Mouse (Mus musculus) CH12.LX (cell line): ENCODE data around the gene Zswim7. TPM values are rescaled to one million over a fixed set of nuclear protein-coding genes. Genes with fewer than 3 reads are reported as not detected.

Experiments
- DNase-seq: peaks from one replicate; pipeline ENCODE4 v3.0.0-alpha.2; 2013; ENCODE audit errors: extremely low read depth
- H3K27ac ChIP-seq: 2 replicates; pipeline ENCODE4 v1.5.1; 2012; ENCODE audit warnings: low read depth, mild to moderate bottlenecking, control low read depth, moderate library complexity; ENCODE audit not compliant: insufficient read depth
- H3K27me3 ChIP-seq: replicated peaks from 2 replicates; pipeline ENCODE3; 2012; ENCODE audit warnings: inconsistent platforms
- H3K36me3 ChIP-seq, 2 experiments: replicated peaks in 1 of 2; 2 replicates each; pipeline versions ENCODE3 to v1.6.1; 2012; ENCODE audit warnings: inconsistent platforms in 1 of 2, low read length in 1 of 2, mild to moderate bottlenecking in 1 of 2, mixed read lengths in 1 of 2, moderate library complexity in 1 of 2; ENCODE audit not compliant: control insufficient read depth in 1 of 2, insufficient read depth in 1 of 2
- H3K4me1 ChIP-seq, 2 experiments: 2 replicates each; pipeline ENCODE4 v1.6.1; 2012; ENCODE audit warnings: inconsistent platforms in 1 of 2, moderate library complexity in 1 of 2; ENCODE audit not compliant: insufficient read depth in 2 of 2, control insufficient read depth in 1 of 2
- H3K4me2 ChIP-seq: 2 replicates; pipeline ENCODE4 v1.6.1; 2012; ENCODE audit warnings: low read depth, mild to moderate bottlenecking, control low read depth; ENCODE audit not compliant: poor library complexity, insufficient read depth, severe bottlenecking
- H3K4me3 ChIP-seq, 3 experiments: fragments of 150-350 bp in 1 of 3; sonication (generic) in 1 of 3; replicated peaks in 1 of 3; 2 replicates each; pipeline versions ENCODE3 to v1.5.1; 2011 to 2012; ENCODE audit warnings: low read depth in 2 of 3, low read length in 2 of 3, mild to moderate bottlenecking in 2 of 3, moderate library complexity in 2 of 3, control low read depth in 1 of 3, improper control_type of control experiment in 1 of 3, inconsistent platforms in 1 of 3, mixed read lengths in 1 of 3; ENCODE audit not compliant: poor library complexity in 1 of 3
- H3K79me2 ChIP-seq: replicated peaks from 2 replicates; pipeline ENCODE4 v1.6.1; 2012; ENCODE audit warnings: mild to moderate bottlenecking, moderate library complexity; ENCODE audit not compliant: control insufficient read depth, poor library complexity, insufficient read depth, severe bottlenecking; ENCODE audit errors: extremely low read depth
- H3K9ac ChIP-seq: 2 replicates; pipeline ENCODE4 v1.6.1; 2012; ENCODE audit warnings: low read depth, mild to moderate bottlenecking, control low read depth, moderate library complexity; ENCODE audit not compliant: insufficient read depth
- H3K9me3 ChIP-seq: replicated peaks from 2 replicates; pipeline ENCODE3; 2012; ENCODE audit warnings: low read length, inconsistent platforms, mixed read lengths
- BHLHE40 ChIP-seq: IDR thresholded peaks from 2 replicates; pipeline ENCODE4 v1.6.1; 2011; ENCODE audit warnings: mild to moderate bottlenecking, low read depth, low read length, improper control_type of control experiment
- CHD1 ChIP-seq: IDR thresholded peaks from 2 replicates; pipeline ENCODE4 v1.6.1; 2012; ENCODE audit warnings: low read depth, low read length, improper control_type of control experiment, inconsistent platforms
- CHD2 ChIP-seq: IDR thresholded peaks from 2 replicates; pipeline ENCODE4 v1.6.1; 2011; ENCODE audit warnings: low read length, improper control_type of control experiment
- CTCF ChIP-seq, 2 experiments: IDR thresholded peaks in 1 of 2; conservative IDR thresholded peaks in 1 of 2; 2 replicates each; pipeline ENCODE4 v1.5.1; 2011 to 2012; ENCODE audit warnings: low read depth in 2 of 2, low read length in 2 of 2, improper control_type of control experiment in 1 of 2, inconsistent platforms in 1 of 2, mild to moderate bottlenecking in 1 of 2, moderate library complexity in 1 of 2
- E2F4 ChIP-seq: IDR thresholded peaks from 2 replicates; pipeline ENCODE4 v1.6.1; 2011; ENCODE audit warnings: low read depth, low read length, improper control_type of control experiment; ENCODE audit not compliant: insufficient replicate concordance
- EP300 ChIP-seq: IDR thresholded peaks from 2 replicates; pipeline ENCODE4 v1.6.1; 2011; ENCODE audit warnings: low read length, improper control_type of control experiment
- ETS1 ChIP-seq: conservative IDR thresholded peaks from 2 replicates; pipeline ENCODE4 v1.6.1; 2012; ENCODE audit warnings: low read depth, mild to moderate bottlenecking, inconsistent platforms, low read length, improper control_type of control experiment, moderate library complexity
- GABPA ChIP-seq: IDR thresholded peaks from 2 replicates; pipeline ENCODE4 v1.6.1; 2012; ENCODE audit warnings: low read depth, low read length, improper control_type of control experiment, inconsistent platforms; ENCODE audit not compliant: insufficient replicate concordance
- HCFC1 ChIP-seq: IDR thresholded peaks from 2 replicates; pipeline ENCODE4 v1.6.1; 2012; ENCODE audit warnings: low read depth, mild to moderate bottlenecking, inconsistent platforms, low read length, improper control_type of control experiment
- IRF4 ChIP-seq: IDR thresholded peaks from 2 replicates; pipeline ENCODE4 v1.6.1; 2014; ENCODE audit warnings: low read depth, mild to moderate bottlenecking, inconsistent platforms, low read length, improper control_type of control experiment
- JUN ChIP-seq: IDR thresholded peaks from 2 replicates; pipeline ENCODE4 v1.6.1; 2011; ENCODE audit warnings: low read depth, mild to moderate bottlenecking, low read length, improper control_type of control experiment, moderate library complexity; ENCODE audit not compliant: insufficient read depth
- JUND ChIP-seq: conservative IDR thresholded peaks from 2 replicates; pipeline ENCODE4 v1.6.1; 2011; ENCODE audit warnings: low read depth, low read length, improper control_type of control experiment
- KAT2A ChIP-seq: IDR thresholded peaks from 2 replicates; pipeline ENCODE4 v1.6.1; 2012; ENCODE audit warnings: low read length, improper control_type of control experiment, inconsistent platforms; ENCODE audit not compliant: insufficient replicate concordance
- MAFK ChIP-seq: IDR thresholded peaks from 2 replicates; pipeline ENCODE4 v1.6.1; 2011; ENCODE audit warnings: low read length, improper control_type of control experiment; ENCODE audit not compliant: insufficient replicate concordance
- MAX ChIP-seq: IDR thresholded peaks from 2 replicates; pipeline ENCODE4 v1.6.1; 2011; ENCODE audit warnings: low read length, improper control_type of control experiment
- MAZ ChIP-seq: IDR thresholded peaks from 2 replicates; pipeline ENCODE4 v1.6.1; 2012; ENCODE audit warnings: low read depth, mild to moderate bottlenecking, inconsistent platforms, low read length, improper control_type of control experiment, moderate library complexity
- MEF2A ChIP-seq: IDR thresholded peaks from 2 replicates; pipeline ENCODE4 v1.6.1; 2014; ENCODE audit warnings: low read depth, mild to moderate bottlenecking, inconsistent platforms, low read length, improper control_type of control experiment, borderline replicate concordance
- MXI1 ChIP-seq: IDR thresholded peaks from 2 replicates; pipeline ENCODE4 v1.6.1; 2011; ENCODE audit warnings: mild to moderate bottlenecking, low read depth, low read length, improper control_type of control experiment
- MYC ChIP-seq: IDR thresholded peaks from 2 replicates; pipeline ENCODE4 v1.6.1; 2011; ENCODE audit warnings: low read depth, mild to moderate bottlenecking, improper control_type of control experiment, low read length
- NELFE ChIP-seq: IDR thresholded peaks from 2 replicates; pipeline ENCODE4 v1.6.1; 2011; ENCODE audit warnings: low read depth, low read length, improper control_type of control experiment
- NRF1 ChIP-seq: IDR thresholded peaks from 2 replicates; pipeline ENCODE4 v1.6.1; 2014; ENCODE audit warnings: low read depth, mild to moderate bottlenecking, inconsistent platforms, low read length, improper control_type of control experiment, moderate library complexity
- PAX5 ChIP-seq: IDR thresholded peaks from 2 replicates; pipeline ENCODE4 v1.6.1; 2012; ENCODE audit warnings: low read length, inconsistent platforms, mixed read lengths
- POLR2A ChIP-seq: IDR thresholded peaks from 2 replicates; pipeline ENCODE4 v1.6.1; 2011; ENCODE audit warnings: low read depth, mild to moderate bottlenecking, improper control_type of control experiment, low read length
- POLR2AphosphoS2 ChIP-seq: IDR thresholded peaks from 2 replicates; pipeline ENCODE4 v1.6.1; 2011; ENCODE audit warnings: low read depth, low read length, improper control_type of control experiment
- RAD21 ChIP-seq: IDR thresholded peaks from 2 replicates; pipeline ENCODE4 v1.6.1; 2011; ENCODE audit warnings: low read depth, mild to moderate bottlenecking, low read length, improper control_type of control experiment, moderate library complexity
- RCOR1 ChIP-seq: conservative IDR thresholded peaks from 2 replicates; pipeline ENCODE4 v1.6.1; 2012; ENCODE audit warnings: low read depth, mild to moderate bottlenecking, inconsistent platforms, low read length, improper control_type of control experiment
- SIN3A ChIP-seq: IDR thresholded peaks from 2 replicates; pipeline ENCODE4 v1.6.1; 2012; ENCODE audit warnings: low read length, improper control_type of control experiment, inconsistent platforms
- SMC3 ChIP-seq: IDR thresholded peaks from 2 replicates; pipeline ENCODE4 v1.6.1; 2011; ENCODE audit warnings: low read depth, low read length, improper control_type of control experiment
- TBP ChIP-seq: conservative IDR thresholded peaks from 2 replicates; pipeline ENCODE4 v1.6.1; 2011; ENCODE audit warnings: low read depth, low read length, improper control_type of control experiment
- TCF12 ChIP-seq: IDR thresholded peaks from 2 replicates; pipeline ENCODE4 v1.6.1; 2014; ENCODE audit warnings: low read depth, mild to moderate bottlenecking, inconsistent platforms, low read length, improper control_type of control experiment
- UBTF ChIP-seq: IDR thresholded peaks from 2 replicates; pipeline ENCODE4 v1.6.1; 2012; ENCODE audit warnings: low read depth, mild to moderate bottlenecking, inconsistent platforms, low read length, improper control_type of control experiment, moderate library complexity
- USF1 ChIP-seq: IDR thresholded peaks from 2 replicates; pipeline ENCODE4 v1.6.1; 2014; ENCODE audit warnings: low read depth, mild to moderate bottlenecking, inconsistent platforms, low read length, improper control_type of control experiment
- USF2 ChIP-seq: conservative IDR thresholded peaks from 2 replicates; pipeline ENCODE4 v1.6.1; 2011; ENCODE audit warnings: low read depth, low read length, improper control_type of control experiment
- ZC3H11A ChIP-seq: IDR thresholded peaks from 2 replicates; pipeline ENCODE4 v1.6.1; 2012; ENCODE audit warnings: low read depth, mild to moderate bottlenecking, inconsistent platforms, low read length, improper control_type of control experiment
- ZMIZ1 ChIP-seq: IDR thresholded peaks from 2 replicates; pipeline ENCODE4 v1.6.1; 2012; ENCODE audit warnings: low read depth, mild to moderate bottlenecking, inconsistent platforms, low read length, improper control_type of control experiment
- ZNF384 ChIP-seq: IDR thresholded peaks from 2 replicates; pipeline ENCODE4 v1.6.1; 2012; ENCODE audit warnings: low read depth, low read length, improper control_type of control experiment, inconsistent platforms
- dilution Hi-C: fragments of 300-500 bp; cut with MboI; formaldehyde crosslinking; loops from 2 replicates; pipeline ENCODE4 v1.14.3; 2020; ENCODE audit warnings: low sequenced_read_pairs; ENCODE audit not compliant: extremely low pct_unique_long_range_greater_than_20kb, extremely low pct_ligation_motif_present
- in situ Hi-C: fragments of 300-500 bp; cut with MboI; formaldehyde crosslinking; loops from 3 replicates; pipeline ENCODE4 v1.14.3; 2019; ENCODE audit warnings: low sequenced_read_pairs, low pct_ligation_motif_present, low pct_unique_long_range_greater_than_20kb, mixed read lengths
- polyA plus RNA-seq: library from polyadenylated mRNA; unstranded; fragments of >175 nt; gene quantifications from 2 replicates; pipeline ENCODE4 v1.2.1, GENCODE M21; 2012; ENCODE audit warnings: low read depth; ENCODE audit not compliant: insufficient read length
- total RNA-seq, 2 experiments: library from RNA; depleted of rRNA; stranded (reverse); fragments of 300-350 nt in 1 of 2; fragments of >200 nt in 1 of 2; gene quantifications; 2 replicates each; pipeline ENCODE4 v1.2.3; 2012 to 2014

The Zswim7 gene
- 38.8 and 44.2 TPM in 2 replicates for total RNA-seq (2012; rRNA removed)
- 62.3 and 62.5 TPM in 2 replicates for total RNA-seq (2014; rRNA removed)
- polyA plus RNA-seq: 57.8 and 58.2 TPM in 2 replicates

- H3K4me1 ChIP-seq: peaks cover 16 to 55% of the 10 kb centered on the region in 2 experiments
- H3K9ac ChIP-seq: peak within 1 kb of the TSS; percentile 83
- peaks cover 10 to 22% of the 10 kb centered on the region in 2 experiments for H3K36me3 ChIP-seq
- peak; percentile 94 for DNase-seq
- peak within 1 kb of the TSS; percentile 64 to 76 (median 73) for H3K4me3 ChIP-seq
- in situ Hi-C loops (loop anchor here (5.0 kb wide), 1 partner anchor 329 kb away; no protein-coding TSS in a partner anchor), dilution Hi-C loops (no loop called here)
- H3K27me3 ChIP-seq: no peaks in the 10 kb centered on the region
- H3K4me2 ChIP-seq: peak within 1 kb of the TSS; percentile 83
- peaks cover 4% of the 10 kb centered on the region; the same call in 1 of the 2 replicates for H3K79me2 ChIP-seq
- TF ChIP-seq KAT2A (0 out of 2 replicates have a peak, but pooled peaks have one; percentile 68), USF2 (no peak), MAX (peak; percentile 79; the same call in 1 of the 2 replicates), MAZ (peak; percentile 71), ETS1 (peak; percentile 30), PAX5 (no peak), TCF12 (peak; percentile 92), HCFC1 (peak; percentile 68), NELFE (peak; percentile 97), RAD21 (peak; percentile 99), IRF4 (peak; percentile 59), JUN (no peak; the same call in 1 of the 2 replicates), SMC3 (peak; percentile 88), CTCF (conservative IDR thresholded peaks at IDR 0.05 in 1 of 2, IDR thresholded peaks at IDR 0.05 in 1 of 2; ENCODE audit: low read depth in 2 of 2, low read length in 2 of 2) (peak; percentile 89 to 97), CHD2 (peak; percentile 62; the same call in 1 of the 2 replicates), ZMIZ1 (peak; percentile 96), TBP (0 out of 2 replicates have a peak, but pooled peaks have one; percentile 52), MYC (peak; percentile 26), USF1 (no peak), BHLHE40 (peak; percentile 65; the same call in 1 of the 2 replicates), GABPA (no peak), MEF2A (no peak; the same call in 1 of the 2 replicates), CHD1 (peak; percentile 69; the same call in 1 of the 2 replicates), ZC3H11A (peak; percentile 86), MAFK (peak; percentile 76; the same call in 1 of the 2 replicates), POLR2AphosphoS2 (peak; percentile 95), EP300 (no peak), SIN3A (peak; percentile 73), UBTF (peak; percentile 89), POLR2A (peak; percentile 98), NRF1 (peak; percentile 95), ZNF384 (peak; percentile 95), JUND (no peak; the same call in 1 of the 2 replicates), RCOR1 (peak; percentile 81; the same call in 1 of the 2 replicates), E2F4 (0 out of 2 replicates have a peak, but pooled peaks have one; percentile 10), MXI1 (peak; percentile 91)
- peak within 1 kb of the TSS; percentile 67 for H3K27ac ChIP-seq
- no peaks in the 10 kb centered on the region for H3K9me3 ChIP-seq
Measured at GRCm38 (mm10) chr11:62280675-62281600, at the start of gene Zswim7, which contains the start of gene Ttc19. Gene Zswim7, minus strand, starts transcription at chr11:62281375. Gene Ttc19, plus strand, starts transcription at chr11:62281473.
